Mouse (Mus musculus) heart, postnatal 0 days (tissue): ENCODE measurements around the gene Unc119.

Source experiments
- CTCF ChIP-seq: IDR thresholded peaks from 2 replicates; pipeline ENCODE4 v1.5.1; 2016; ENCODE audit warnings: antibody characterized with exemption, control low read depth, low read depth
- EP300 ChIP-seq: IDR thresholded peaks from 2 replicates; pipeline ENCODE4 v1.6.1; 2016; ENCODE audit warnings: antibody characterized with exemption, low read depth

DNA sequence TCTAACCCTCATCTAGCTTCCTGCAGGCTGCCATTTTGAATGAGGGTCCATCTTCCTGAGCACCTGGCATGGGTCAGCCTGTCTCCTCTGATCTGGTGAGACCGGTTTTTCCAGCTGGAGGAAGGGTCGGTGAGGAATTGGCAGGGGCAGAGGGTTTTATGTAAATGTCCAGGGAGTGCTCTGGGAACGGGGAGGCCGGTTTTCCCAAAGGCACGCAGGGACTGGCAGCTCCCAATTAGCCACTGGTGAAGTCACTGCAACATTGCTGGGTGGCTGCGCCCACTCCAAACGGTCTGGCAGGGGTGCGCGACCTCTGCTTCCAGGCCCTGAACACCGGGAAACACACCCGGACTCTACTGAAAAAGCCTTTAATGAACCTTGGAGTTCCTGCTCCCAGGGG is 53.7 kb downstream of the Unc119 start:
- TF ChIP-seq CTCF (no peak), EP300 (no peak)
